Mouse (Mus musculus) layer of hippocampus, postnatal 25 days (tissue): ENCODE measurements at regions not wholly inside any gene's neighbourhood (a gene's known extent, or its start where the extent isn't known, plus 50 kb on each side); places are given as distances from the start of the nearest gene placed in this dataset.
"Not testable (repeated sequence)": the region's sequence is repeated elsewhere in the genome, so short reads cannot be mapped to it uniquely, and the experiment has no call there.

Source experiments
- DNase-seq, 2 experiments: peaks; one replicate each; pipeline ENCODE4 v3.0.0; 2022; ENCODE audit warnings: mixed read lengths in 2 of 2, low spot score in 1 of 2; ENCODE audit errors: extremely low spot score in 1 of 2

- DNase-seq, result no peak
Measured at GRCm38 (mm10) chr14:61753421-61753820, 146.2 kb downstream of the Kcnrg start.

- no peak for DNase-seq
Measured at GRCm38 (mm10) chr14:61756651-61757050, 149.4 kb downstream of the Kcnrg start.

GRCm38 (mm10) chr14:61757086-61757822 is 150.0 kb downstream of the Kcnrg start:
- DNase-seq, result peak; percentile 31 to 38

GRCm38 (mm10) chr14:61757823-61758175 is 150.5 kb downstream of the Kcnrg start:
- DNase-seq, result no peak

- DNase-seq, result no peak
Measured at GRCm38 (mm10) chr14:61758586-61758985, 151.3 kb downstream of the Kcnrg start.

GRCm38 (mm10) chr14:61760176-61760575 is 152.9 kb downstream of the Kcnrg start:
- DNase-seq, result not testable (repeated sequence)

- DNase-seq, result no peak
Measured at GRCm38 (mm10) chr14:61762076-61762475, 154.8 kb downstream of the Kcnrg start.

- DNase-seq, result no peak
Measured at GRCm38 (mm10) chr14:61769881-61770280, 162.6 kb downstream of the Kcnrg start.

GRCm38 (mm10) chr14:61774171-61774570 is 166.9 kb downstream of the Kcnrg start:
- DNase-seq, result no peak

- no peak for DNase-seq
Measured at GRCm38 (mm10) chr14:61778618-61779017, 171.4 kb downstream of the Kcnrg start.

GRCm38 (mm10) chr14:61783206-61783605 is 175.9 kb downstream of the Kcnrg start:
- no peak for DNase-seq

GRCm38 (mm10) chr14:61784609-61785008 is 177.4 kb downstream of the Kcnrg start:
- no peak for DNase-seq

- DNase-seq, result no peak
Measured at GRCm38 (mm10) chr14:61786031-61786430, 178.8 kb downstream of the Kcnrg start.

GRCm38 (mm10) chr14:61787746-61788145 is 180.5 kb downstream of the Kcnrg start:
- no peak for DNase-seq

- peak in 1 of 2 experiments; percentile 24 for DNase-seq
Measured at GRCm38 (mm10) chr14:61788998-61789790, 181.9 kb downstream of the Kcnrg start.

- no peak for DNase-seq
Measured at GRCm38 (mm10) chr14:61795976-61796645, 188.9 kb downstream of the Kcnrg start.

- no peak for DNase-seq
Measured at GRCm38 (mm10) chr14:61796671-61797070, 189.4 kb downstream of the Kcnrg start.

- no peak for DNase-seq
Measured at GRCm38 (mm10) chr14:61803421-61803925, 196.2 kb downstream of the Kcnrg start.

GRCm38 (mm10) chr14:61805433-61805832 is 198.2 kb downstream of the Kcnrg start:
- DNase-seq, result no peak

GRCm38 (mm10) chr14:61808193-61808592 is 200.9 kb downstream of the Kcnrg start:
- DNase-seq, result no peak
